Mouse (Mus musculus) stomach, embryonic 16.5 days (tissue): ENCODE data around the gene Gnb1. TPM values are rescaled to one million over a fixed set of nuclear protein-coding genes. Genes with fewer than 3 reads are reported as not detected.

ENCODE experiments used
- ATAC-seq: fragments of 200-750 bp; cut with Nextera tagmentation; 2 replicates; pipeline ENCODE4 v1.8.0; 2017; ENCODE audit warnings: moderate number of reproducible peaks, moderate TSS enrichment; ENCODE audit not compliant: insufficient read depth, low FRiP score
- H3K27ac ChIP-seq: fragments of 300-500 bp; sonication (generic); 2 replicates; pipeline ENCODE4 v1.5.1; 2014; ENCODE audit warnings: low read length
- H3K27me3 ChIP-seq: fragments of 300-500 bp; sonication (generic); 2 replicates; pipeline ENCODE4 v1.6.1; 2014; ENCODE audit warnings: low read length, control low read depth, mixed read lengths; ENCODE audit not compliant: control insufficient read depth, insufficient read depth
- H3K36me3 ChIP-seq: fragments of 300-500 bp; sonication (generic); 2 replicates; pipeline ENCODE4 v1.6.1; 2014; ENCODE audit warnings: low read length; ENCODE audit not compliant: control insufficient read depth, insufficient read depth
- H3K4me1 ChIP-seq: fragments of 300-500 bp; sonication (generic); 2 replicates; pipeline ENCODE4 v1.6.1; 2014; ENCODE audit warnings: low read length, control low read depth, mixed read lengths; ENCODE audit not compliant: control insufficient read depth, insufficient read depth
- H3K4me2 ChIP-seq: fragments of 300-500 bp; sonication (generic); 2 replicates; pipeline ENCODE4 v1.6.1; 2014; ENCODE audit warnings: low read depth, low read length, mixed read lengths
- H3K4me3 ChIP-seq: fragments of 300-500 bp; sonication (generic); replicated peaks from 2 replicates; pipeline ENCODE4 v1.5.1; 2014; ENCODE audit warnings: mild to moderate bottlenecking, low read length
- H3K9ac ChIP-seq: fragments of 300-500 bp; sonication (generic); 2 replicates; pipeline ENCODE4 v1.6.1; 2014; ENCODE audit warnings: low read length
- H3K9me3 ChIP-seq: fragments of 300-500 bp; sonication (generic); replicated peaks from 2 replicates; pipeline ENCODE4 v1.6.1; 2016; ENCODE audit warnings: low read length, control low read depth; ENCODE audit not compliant: control insufficient read depth
- WGBS: fragments of 180-500 bp; shearing (Covaris S2); extraction: QIAGEN DNeasy Blood & Tissue Kit; methylation state at CpG from one replicate; pipeline ENCODE4 v1.1.7; 2014; 5-methylcytosine and 5-hydroxymethylcytosine counted together
- polyA plus RNA-seq: library from polyadenylated mRNA; unstranded; fragments of >200 nt; fragmentation: Nextera tagmentation; extraction: Ambion mirVana; gene quantifications from 2 replicates; pipeline ENCODE4 v1.2.1, GENCODE M21; 2015

The Gnb1 gene
- polyA plus RNA-seq, 1 experiment from 2014 or later: 312 TPM

DNA sequence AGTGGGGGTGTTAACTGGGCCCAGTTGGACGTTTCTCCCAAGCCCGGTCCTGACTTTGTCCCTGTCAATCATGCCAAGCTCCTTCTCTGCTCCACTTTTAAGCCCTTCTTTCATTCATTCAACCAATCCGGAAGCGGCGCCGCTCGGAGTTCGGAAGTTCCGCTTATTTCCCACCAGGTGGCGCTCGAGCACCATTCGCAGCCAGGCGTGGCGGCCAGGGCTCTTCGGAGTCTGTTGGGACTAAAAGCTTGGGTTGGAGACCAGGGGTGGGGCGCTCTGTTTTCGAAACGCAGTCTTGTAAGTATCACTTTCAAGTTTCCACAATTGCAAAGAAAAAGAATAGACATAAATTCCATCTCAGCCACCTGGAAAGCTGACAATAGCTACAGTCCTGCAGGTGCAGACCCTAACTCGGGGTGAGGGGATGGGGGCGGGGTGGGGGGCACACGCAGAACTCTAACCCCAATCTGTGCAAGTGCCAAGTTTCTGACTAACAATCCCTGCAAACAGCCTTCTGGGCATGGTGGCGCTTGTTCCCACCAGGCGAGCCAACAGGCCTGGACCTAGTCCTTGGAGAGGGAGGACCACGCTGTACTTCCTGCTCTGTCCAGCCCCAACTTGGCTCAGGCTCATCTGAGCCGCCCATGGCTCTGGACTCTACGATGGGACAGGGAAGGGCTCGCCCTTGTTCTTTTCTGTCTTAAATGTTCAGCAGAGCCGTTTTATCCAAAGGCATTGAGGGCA is 9.6 kb upstream of the Gnb1 start:
- peak overlapping the region; percentile 55 for H3K4me2 ChIP-seq
- peak overlapping the region; percentile 48 for H3K27ac ChIP-seq
- H3K4me3 ChIP-seq: peak overlapping the region; percentile 28
- H3K9me3 ChIP-seq: no peaks in the 10 kb centered on the region
- peak overlapping the region; percentile 59 for H3K9ac ChIP-seq
- peak; percentile 77 for ATAC-seq
- no peaks in the 10 kb centered on the region for H3K27me3 ChIP-seq
- WGBS: 17% methylated on average over 28 of the region's 28 CpGs
- H3K4me1 ChIP-seq: peaks cover 7% of the 10 kb centered on the region; the same call in 1 of the 2 replicates
- no peaks in the 10 kb centered on the region for H3K36me3 ChIP-seq

DNA sequence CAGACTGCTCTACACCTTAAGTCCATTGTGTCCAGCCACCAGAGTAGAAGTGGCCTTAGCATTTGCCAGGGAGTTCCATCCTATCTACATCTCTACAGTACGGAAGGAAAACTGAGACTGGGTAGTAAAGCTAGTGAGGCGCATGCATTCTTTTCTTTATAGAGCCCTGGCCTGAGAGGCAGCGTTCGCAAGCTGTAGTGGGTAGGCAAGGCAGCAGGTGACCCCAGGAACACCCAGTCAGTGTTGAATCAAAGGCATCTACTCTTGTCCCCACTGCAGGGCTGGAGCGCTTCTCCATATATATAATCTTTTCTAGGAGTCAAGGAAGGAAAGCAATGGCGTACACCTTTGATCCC is 9.1 kb upstream of the Gnb1 start:
- WGBS: 95% methylated on average over 6 of the region's 6 CpGs
- no peak overlapping the region for H3K4me3 ChIP-seq
- no peaks in the 10 kb centered on the region for H3K36me3 ChIP-seq
- no peak for ATAC-seq
- H3K27ac ChIP-seq: peak overlapping the region; percentile 48; the same call in 1 of the 2 replicates
- H3K27me3 ChIP-seq: no peaks in the 10 kb centered on the region
- peaks cover 7% of the 10 kb centered on the region; the same call in 1 of the 2 replicates for H3K4me1 ChIP-seq
- peak overlapping the region; percentile 59 for H3K9ac ChIP-seq
- H3K9me3 ChIP-seq: no peaks in the 10 kb centered on the region
- H3K4me2 ChIP-seq: no peak overlapping the region

DNA sequence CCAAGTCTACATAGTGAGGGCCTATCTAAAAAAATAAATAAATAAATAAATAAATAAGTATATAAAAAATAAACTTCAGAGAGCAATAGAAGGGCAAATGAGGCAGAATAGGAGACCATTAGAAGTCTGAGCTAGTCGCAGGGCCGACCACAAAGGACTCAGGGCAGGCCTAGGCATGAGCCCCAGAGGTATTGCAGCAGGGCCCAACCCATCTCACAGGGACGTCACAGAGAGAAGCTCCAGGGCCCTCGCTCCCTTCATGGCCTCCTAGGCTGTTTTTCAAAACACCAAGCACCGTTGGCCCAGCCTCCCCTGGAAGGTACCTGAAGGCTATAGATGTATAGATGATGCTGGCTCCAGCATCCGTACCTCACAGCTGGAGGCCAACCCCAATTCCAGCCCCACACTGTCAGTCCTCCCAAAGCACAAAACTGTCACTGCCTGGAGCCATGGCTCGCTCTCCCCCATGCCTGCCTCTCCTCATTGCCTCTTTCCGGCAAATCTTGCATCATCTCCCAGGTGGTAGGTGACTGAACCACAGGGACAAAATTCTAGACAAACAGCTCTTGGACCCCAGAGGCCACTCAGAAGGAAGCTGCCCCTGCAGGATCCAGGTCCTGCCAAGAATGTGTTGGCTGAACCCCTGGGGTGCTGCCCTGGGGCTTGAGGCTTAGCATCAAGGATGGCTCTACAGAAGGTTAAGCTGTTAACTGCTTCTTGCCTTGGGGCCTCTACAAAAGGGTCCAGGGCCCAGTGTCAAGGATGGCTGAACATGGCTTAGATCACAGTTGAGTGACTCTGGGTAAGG is 8.2 kb upstream of the Gnb1 start:
- 67% methylated on average over 8 of the region's 8 CpGs for WGBS
- H3K4me1 ChIP-seq: peaks cover 15% of the 10 kb centered on the region
- no peaks in the 10 kb centered on the region for H3K9me3 ChIP-seq
- no peaks in the 10 kb centered on the region for H3K27me3 ChIP-seq
- no peak for ATAC-seq
- no peak overlapping the region for H3K27ac ChIP-seq
- H3K9ac ChIP-seq: no peak overlapping the region
- no peaks in the 10 kb centered on the region for H3K36me3 ChIP-seq
- no peak overlapping the region for H3K4me2 ChIP-seq
- no peak overlapping the region for H3K4me3 ChIP-seq

DNA sequence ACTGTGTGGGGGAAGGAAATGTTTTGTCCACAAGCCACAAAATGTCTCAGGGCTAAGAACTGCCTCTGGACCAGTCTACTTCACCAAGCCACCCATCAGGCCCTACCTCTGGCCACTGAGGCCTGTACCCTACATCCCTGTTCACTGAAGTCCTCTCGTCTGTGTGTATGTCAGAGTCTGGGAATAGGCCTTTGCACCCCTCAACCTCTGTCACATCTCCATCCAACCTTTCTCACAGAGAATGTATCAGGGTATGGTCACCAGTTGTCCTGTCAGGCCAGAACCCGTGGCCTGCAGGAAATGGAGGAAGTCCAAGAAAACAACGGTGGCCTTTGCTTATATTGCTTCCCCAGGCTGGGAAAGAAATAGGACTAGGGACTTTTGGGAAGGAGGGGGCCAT is 5.6 kb upstream of the Gnb1 start:
- no peak for ATAC-seq

DNA sequence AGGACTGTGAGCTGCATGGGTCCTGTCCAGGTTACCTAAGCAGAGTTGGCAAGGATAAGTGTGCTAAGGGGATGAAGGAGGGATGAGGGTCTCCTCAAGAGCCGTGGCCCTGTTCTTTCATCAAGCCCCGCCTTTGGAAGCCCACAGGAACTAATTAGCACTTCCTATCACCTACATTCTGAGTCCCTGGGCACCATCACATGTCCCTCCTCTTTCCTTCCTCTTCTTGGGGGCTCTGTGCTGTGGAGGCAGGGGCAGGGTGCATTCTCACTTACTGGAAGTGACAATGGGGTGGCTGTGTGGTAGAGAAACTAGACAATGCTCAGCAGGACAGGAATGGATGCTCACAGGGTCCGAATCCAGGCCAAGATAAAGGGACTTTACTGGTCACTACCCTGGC is 3.4 kb upstream of the Gnb1 start:
- no peak for ATAC-seq
- H3K36me3 ChIP-seq: no peaks in the 10 kb centered on the region
- H3K27me3 ChIP-seq: no peaks in the 10 kb centered on the region
- 22% methylated on average over 3 of the region's 3 CpGs for WGBS
- no peak overlapping the region for H3K4me3 ChIP-seq
- peaks cover 32% of the 10 kb centered on the region for H3K4me1 ChIP-seq
- H3K9me3 ChIP-seq: no peaks in the 10 kb centered on the region
- H3K27ac ChIP-seq: peak overlapping the region; percentile 91
- H3K4me2 ChIP-seq: peak overlapping the region; percentile 16; the same call in 1 of the 2 replicates
- H3K9ac ChIP-seq: peak overlapping the region; percentile 46; the same call in 1 of the 2 replicates

More for the DNA sequence above, 5.6 kb upstream of the Gnb1 start:
- Histone ChIP-seq H3K27ac (0 out of 2 replicates have a peak overlapping the region, but pooled peaks have one; percentile 40), H3K4me1 (peaks cover 37% of the 10 kb centered on the region), H3K9ac (no peak overlapping the region), H3K4me2 (no peak overlapping the region), H3K9me3 (no peaks in the 10 kb centered on the region), H3K27me3 (no peaks in the 10 kb centered on the region), H3K4me3 (no peak overlapping the region), H3K36me3 (no peaks in the 10 kb centered on the region)
- WGBS: 72% methylated on average over 3 of the region's 3 CpGs

DNA sequence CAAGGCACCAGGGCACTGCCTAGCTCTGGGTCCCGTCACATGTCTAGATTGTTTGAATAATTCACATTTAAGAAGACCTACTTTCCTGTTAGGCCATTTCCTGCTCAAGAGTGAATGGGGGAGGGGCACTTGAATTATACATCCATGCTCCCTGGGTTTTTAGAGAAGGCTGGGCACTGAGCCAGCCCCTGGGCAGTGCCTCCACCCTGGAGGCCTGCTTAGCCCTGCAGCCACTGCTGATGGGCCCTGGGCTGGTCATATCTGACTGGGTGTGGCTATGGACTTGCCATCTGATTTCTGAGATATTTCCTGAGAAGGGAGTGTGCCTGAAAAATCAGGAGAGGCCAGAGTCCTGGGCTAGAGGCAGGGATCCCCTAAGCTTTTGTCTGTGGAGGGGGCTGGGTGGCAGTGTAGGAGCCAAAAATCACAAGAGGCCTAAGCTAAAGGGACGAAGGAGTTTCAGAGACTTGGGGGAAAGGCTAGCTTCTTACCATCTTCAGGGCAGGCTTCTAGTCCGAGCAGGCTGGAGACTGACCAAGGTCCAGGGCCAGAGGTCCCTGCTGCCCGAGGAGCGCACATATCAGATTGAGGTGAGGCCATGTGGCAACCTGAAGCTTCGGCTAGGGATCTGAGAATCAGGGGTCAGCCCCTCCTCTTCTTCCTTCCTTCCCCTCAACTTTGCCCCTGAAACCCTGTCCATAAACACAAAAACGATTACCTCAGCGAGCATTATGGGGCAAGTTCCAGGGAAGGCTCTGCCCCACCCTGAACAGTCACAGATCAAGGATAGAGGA is 2.7 kb upstream of the Gnb1 start:
- 40% methylated on average over 8 of the region's 8 CpGs for WGBS
- no peaks in the 10 kb centered on the region for H3K27me3 ChIP-seq
- H3K27ac ChIP-seq: peak overlapping the region; percentile 91
- no peak overlapping the region for H3K4me3 ChIP-seq
- H3K9me3 ChIP-seq: no peaks in the 10 kb centered on the region
- peaks cover 36% of the 10 kb centered on the region for H3K4me1 ChIP-seq
- ATAC-seq: peak; percentile 87
- H3K9ac ChIP-seq: peak overlapping the region; percentile 46; the same call in 1 of the 2 replicates
- peak overlapping the region; percentile 16; the same call in 1 of the 2 replicates for H3K4me2 ChIP-seq
- H3K36me3 ChIP-seq: no peaks in the 10 kb centered on the region

DNA sequence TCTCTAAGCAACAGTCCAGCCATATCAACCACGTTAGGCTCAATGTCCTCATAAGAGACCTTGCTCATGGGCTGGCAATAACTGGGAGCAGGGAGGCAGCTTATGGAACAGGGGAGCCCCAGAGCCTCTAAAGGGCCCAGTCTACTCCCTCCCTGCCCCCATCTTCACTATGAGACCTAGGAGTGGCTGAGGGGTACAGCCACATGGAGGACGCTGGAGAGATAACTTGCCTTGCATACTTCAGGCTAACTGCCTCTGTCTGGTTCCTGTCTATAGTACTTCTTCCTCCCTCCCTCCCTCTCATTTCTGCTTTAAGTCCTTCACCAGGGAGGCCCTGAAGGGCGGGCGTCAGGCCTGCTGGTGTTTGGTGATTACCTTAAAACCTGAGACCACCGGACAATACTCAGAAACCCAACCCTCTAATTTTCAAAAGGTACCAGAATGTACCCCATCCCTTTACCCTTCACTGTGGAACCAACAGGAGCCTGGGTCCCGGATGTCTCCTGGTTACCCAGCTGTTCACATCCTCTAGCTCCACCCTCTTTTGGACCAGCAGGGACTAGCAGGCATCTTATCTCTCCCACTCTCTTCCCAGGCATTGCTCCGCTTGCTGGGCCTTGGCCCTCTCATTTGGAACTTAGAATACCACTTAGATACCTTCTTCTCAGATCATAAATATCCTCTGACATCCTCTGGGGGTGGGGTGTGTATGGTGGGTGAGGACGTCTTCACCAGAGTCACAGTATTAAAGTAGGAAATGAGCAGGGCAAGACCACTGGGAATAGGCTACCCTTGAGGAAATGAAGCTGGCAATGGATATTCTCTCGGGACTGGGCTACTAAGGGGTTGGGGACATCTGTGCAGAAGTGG is 1.8 kb upstream of the Gnb1 start:
- Histone ChIP-seq H3K27ac (peak overlapping the region; percentile 91), H3K27me3 (no peaks in the 10 kb centered on the region), H3K4me2 (no peak overlapping the region), H3K4me3 (no peak overlapping the region), H3K4me1 (peaks cover 43% of the 10 kb centered on the region), H3K9ac (no peak overlapping the region), H3K36me3 (no peaks in the 10 kb centered on the region), H3K9me3 (no peaks in the 10 kb centered on the region)
- no peak for ATAC-seq
- WGBS: 71% methylated on average over 9 of the region's 9 CpGs

DNA sequence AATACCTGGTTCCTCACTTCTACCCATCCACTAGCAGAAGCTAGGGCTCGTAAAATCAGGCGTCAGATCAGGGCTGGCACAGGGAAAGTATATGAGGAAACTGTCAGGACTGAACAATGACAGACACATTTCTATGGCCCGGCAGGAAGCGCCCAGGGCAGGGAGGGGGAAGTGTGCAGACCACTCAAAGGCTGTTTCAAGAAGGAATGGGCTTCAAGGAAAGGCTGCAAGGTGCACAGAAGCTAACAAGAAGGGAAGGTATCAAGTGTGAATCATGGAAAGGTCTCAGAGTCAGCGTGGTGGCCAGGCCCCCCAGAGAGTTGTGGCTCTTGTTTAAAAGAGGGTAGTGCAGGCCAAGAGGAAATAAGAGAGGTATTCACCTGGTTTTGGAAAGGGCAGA is 705 bp upstream of the Gnb1 start:
- Histone ChIP-seq H3K9ac (peak overlapping the region; percentile 100), H3K4me3 (peak overlapping the region; percentile 97), H3K27ac (peak overlapping the region; percentile 77), H3K9me3 (no peaks in the 10 kb centered on the region), H3K4me2 (peak overlapping the region; percentile 82), H3K36me3 (no peaks in the 10 kb centered on the region), H3K27me3 (no peaks in the 10 kb centered on the region), H3K4me1 (peaks cover 49% of the 10 kb centered on the region)
- ATAC-seq: no peak
- WGBS: 25% methylated on average over 5 of the region's 5 CpGs
